Mouse (Mus musculus) cerebellum, adult 8-10 months (tissue): ENCODE measurements around the gene Siva1.
A peak's percentile ranks its signal among the peaks of the same experiment; 100 is the strongest.

Source experiments
- DNase-seq: peaks from one replicate; pipeline ENCODE4 v3.0.0; 2022

The Siva1 gene

DNA sequence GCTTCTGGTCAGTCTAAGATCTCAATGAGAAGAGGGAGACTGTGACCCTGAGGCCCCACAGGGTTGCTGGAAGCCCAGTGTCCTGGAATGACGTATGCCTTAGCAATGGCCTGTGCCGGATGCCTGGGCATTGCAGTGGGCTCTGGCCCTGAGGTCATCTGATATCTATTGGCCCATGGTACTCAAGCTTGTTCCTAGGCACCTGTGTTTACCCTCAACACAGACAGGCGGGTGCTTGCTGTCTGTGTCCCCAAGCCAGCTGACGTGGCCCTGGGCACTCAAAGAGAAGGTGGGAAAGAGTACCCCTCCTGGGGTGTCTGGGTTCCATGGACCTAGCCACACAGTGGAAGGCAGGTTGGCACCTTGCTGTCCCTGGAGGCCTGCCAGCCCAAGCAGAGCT is 18.8 kb upstream of the Siva1 start:
- no peak for DNase-seq

DNA sequence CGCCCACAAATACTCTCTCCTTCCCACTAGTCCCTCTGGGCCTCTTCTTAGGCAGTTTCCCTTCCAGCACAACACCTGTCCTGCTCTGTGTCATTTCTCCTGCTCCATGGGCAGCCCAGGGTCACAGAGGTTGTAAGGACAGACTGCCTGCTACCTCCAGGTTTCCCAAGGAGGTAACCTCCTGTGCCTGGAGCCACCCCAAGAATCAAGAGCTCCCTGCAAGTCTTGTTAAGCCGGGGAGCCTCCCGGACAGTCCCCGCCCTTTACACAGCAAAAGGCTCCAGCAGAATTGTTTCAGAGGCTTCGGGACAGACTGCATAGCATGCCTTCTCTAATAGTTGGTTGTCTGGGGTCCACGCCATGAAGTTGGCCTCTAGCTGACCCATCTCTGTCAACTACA is 18.0 kb upstream of the Siva1 start:
- DNase-seq: no peak

DNA sequence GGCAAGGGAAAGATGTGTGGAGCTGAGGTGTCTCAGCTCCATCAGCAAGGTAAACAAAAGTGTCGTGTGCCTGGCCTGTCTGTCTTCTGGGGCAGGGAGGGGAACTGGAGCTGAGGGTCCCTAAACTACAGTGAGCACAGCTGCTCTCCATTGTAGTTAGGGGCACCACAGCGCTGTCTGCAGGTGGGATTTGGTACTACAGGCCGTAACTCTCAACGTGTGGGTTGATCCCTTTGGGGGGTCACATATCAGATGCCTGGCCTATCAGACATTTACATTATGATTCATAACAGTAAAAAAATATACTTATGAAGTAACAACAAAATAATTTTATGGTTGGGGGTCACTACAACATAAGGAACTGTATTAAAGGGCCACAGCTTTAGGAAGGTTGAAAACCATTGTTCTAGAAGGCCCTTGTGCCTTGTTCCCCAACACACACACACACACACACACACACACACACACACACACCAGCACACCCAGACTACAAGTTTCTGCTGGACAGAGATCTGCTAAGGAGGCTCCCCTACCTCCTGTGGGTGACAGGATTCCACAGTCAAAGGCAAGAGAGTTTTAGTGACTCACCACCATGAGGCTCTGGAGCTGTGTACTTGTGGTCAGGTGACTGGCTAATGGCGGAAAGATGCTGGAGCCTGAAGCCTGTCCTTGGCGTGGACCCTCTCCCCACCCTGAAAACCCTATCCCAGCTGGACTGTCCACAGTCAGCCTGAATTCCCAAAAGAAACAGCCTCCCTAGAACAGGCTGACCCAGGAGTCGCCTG is 17.2 kb upstream of the Siva1 start:
- DNase-seq: no peak

DNA sequence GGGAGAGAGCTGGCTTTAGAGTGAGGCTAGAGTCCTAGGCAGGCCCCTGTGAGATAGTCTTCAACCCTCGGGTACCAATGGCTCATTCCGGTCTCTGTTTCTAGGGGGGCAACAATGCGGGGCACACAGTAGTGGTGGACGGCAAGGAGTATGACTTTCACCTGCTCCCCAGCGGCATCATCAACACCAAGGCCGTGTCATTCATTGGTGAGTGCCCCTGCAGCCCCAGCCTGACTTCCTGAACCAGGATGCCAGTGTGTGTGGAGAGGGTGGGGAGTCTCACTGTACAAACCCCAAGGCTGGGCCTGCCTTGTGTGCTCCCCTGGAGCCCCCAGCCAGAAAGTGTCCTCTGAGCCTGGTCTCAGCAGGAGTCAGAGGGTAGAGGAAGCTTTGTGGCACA is 16.3 kb upstream of the Siva1 start:
- no peak for DNase-seq

DNA sequence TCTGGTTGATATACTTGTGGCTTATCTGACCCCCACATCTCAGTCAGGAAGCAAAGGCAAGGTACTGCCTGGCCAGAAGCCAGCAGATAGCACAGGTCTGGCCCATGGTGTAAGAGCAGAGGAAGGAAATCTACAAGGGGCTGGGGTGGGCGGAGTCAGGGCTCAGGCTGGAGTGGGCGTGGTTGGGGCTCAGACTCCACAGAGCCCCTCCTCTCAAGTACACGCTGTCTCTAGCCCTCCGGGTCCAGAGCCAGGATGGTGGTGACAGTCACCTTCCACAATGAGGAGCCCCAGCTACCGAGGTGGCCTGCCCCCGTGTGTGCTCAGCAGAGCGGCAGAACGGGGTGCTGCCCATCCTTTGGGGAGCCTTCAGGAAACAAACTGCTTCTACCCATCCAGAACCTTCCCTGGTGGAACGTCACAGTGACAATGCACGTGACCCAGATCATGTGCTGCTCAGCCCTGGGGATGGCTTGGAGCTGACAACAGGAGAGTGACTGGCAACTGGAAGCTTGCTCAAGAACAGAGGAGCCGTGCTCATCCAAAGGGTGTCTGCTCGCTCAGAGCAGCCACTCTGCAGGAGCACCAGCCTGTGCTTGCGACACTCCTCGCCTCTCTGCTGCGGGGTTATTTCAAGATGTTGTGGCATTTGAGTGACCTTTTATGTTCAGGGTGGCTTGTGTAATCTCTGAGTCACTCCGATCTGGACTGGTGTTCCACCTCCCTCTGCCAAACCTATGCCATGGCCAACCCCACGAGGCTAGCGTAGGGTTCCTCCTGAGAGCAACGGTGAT is 15.4 kb upstream of the Siva1 start:
- no peak for DNase-seq

DNA sequence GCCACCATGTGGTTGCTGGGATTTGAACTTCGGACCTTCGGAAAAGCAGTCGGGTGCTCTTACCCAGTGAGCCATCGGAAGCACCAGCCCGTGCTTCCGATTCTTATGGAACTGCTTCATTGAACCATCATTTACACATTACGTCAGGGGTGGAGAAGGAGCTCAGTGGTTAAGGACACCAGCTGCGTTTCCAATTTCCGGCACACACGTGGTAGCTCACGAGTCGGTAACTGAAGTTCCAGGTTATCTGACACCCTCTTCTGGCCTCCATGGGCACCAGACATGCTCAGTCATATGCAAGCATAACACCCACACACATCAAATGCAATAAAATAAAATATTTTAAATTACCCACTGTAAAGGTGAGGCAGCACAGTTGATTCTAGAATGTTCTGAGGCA is 14.4 kb upstream of the Siva1 start:
- DNase-seq: no peak

DNA sequence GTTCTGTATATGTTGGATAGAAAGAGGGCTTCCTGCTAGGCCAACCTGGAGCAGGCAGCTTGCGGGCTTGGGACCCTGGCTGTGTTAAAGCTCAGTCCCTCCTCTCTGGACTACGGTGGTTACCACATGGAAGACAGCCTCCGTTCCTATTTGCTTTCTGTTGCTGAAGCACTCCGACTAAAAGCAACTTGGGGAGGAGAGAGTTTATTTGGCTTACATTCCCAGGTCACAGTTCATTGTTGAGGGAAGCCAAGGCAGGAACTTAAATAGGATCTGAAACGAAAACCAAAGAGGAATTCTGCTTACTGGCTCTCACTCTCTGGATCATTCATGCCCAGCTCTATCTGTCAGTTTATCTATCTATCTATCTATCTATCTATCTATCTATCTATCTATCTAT is 13.7 kb upstream of the Siva1 start:
- no peak for DNase-seq

DNA sequence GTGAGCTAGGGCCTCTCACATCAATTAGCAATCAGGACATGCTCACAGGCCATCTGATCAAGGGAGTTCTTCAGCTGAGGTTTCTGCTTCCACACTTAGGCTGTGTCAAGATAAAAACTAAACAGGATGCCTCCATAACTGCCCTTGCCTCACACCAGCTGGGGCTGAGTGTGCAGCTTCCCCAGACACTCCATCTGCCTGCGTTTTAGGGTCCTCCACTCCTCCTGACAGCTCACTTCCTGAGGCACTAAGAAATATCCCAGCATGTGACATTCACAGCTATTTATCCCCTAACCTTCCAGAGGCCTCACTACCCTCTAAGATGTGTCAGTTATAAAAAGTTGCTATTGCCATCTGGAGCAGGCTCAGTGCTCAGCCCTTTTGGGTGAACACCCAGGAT is 13.0 kb upstream of the Siva1 start:
- DNase-seq: no peak

DNA sequence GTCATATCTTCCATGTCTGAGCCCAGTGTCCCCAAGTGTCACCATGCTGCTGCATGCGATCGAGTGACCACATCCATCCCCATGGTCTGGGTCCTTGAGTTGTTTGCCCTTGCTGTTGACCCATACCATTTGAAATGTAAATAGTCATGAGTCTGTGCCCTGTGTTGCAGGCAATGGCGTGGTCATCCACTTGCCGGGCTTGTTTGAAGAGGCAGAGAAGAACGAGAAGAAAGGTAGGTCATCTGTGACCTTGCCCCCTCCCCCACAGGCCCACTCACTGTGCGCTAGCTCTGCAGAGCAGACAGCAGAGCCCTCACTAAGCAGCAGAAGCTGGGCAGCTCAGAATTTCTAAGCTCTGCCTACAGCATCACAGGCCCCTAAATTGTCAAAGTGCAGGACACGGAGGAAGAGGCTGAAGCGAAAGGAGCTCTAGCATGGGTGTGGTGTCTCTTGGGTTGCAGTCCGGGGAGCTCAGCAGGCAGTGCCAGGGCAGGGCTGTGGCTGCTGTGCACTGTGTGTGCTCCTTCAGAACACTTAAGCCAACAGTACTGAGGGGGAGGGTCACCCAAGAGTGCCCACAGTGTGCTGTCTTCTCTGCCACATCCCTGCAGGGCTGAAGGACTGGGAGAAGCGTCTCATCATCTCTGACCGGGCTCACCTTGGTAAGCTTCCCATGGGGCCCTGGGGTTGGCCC is 12.2 kb upstream of the Siva1 start:
- DNase-seq: no peak

DNA sequence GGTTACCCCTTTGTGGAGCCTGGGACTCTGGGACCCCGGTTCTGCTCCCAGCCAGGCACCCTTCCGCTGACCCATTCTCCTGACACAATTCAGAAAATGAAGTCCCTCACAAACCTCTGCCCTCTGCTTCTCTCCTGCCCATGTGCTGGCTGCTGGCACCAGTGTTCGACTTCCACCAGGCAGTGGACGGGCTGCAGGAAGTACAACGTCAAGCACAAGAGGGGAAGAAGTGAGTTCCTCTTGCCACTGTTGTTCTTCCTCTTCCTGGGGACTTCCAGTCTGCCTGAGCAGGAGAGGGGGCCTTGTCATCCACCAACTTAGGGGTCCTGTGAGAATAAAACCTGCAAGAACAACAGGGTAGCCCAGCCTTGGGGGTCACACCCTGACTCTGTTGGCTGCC is 11.6 kb upstream of the Siva1 start:
- no peak for DNase-seq

DNA sequence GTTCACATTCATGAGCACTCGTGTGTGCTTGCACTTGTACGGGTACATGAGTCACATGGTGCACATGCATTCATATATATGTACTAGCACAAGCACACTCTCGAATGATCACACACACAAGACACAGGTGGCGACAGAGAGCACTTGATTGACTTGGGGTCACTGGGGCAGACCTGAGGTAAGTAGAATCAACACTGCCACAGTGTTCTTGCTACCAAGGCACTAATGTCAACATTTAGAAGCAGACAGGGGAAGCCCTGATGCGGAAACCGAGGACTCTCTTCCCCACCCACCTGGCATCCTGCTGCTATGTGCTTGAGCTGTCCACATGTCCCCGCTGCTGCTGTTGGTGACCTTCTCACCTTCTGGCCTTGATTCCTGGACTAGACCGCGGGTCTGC is 10.8 kb upstream of the Siva1 start:
- no peak for DNase-seq

DNA sequence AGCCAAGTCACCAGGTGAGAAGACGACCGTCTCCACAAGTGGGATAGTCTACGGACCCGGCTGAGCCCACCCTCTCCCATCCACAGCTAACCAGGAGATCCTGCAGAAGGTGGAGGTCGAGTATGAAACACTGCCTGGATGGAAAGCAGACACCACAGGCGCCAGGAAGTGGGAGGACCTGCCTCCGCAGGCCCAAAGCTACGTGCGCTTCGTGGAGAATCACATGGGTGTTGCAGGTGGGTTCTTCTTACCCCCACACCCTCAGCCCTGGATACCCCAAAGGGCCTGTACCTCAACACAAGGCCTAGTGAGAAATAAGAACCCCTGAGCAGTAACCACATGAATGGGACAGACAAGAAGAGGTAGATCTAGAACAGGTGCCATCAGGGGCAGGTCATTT is 5.0 kb upstream of the Siva1 start:
- DNase-seq: no peak

DNA sequence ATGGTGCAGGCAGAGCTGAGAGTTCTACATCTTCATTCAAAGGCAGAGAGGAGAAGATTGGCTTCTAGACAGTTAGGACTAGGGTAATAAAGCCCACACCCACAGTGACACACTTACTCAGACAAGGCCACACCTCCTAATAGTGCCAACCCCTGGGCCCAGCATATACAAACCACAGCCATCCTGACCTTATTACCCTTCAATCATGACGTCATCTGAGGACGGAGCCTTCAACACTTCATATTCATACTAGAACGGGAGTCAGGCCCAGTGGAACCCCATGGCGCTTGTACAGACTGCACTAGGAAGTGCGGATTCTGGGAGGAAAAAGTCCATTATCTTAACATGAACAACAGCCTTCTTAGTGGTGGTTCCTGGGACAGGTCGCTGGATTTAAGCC is 1.4 kb upstream of the Siva1 start:
- no peak for DNase-seq

DNA sequence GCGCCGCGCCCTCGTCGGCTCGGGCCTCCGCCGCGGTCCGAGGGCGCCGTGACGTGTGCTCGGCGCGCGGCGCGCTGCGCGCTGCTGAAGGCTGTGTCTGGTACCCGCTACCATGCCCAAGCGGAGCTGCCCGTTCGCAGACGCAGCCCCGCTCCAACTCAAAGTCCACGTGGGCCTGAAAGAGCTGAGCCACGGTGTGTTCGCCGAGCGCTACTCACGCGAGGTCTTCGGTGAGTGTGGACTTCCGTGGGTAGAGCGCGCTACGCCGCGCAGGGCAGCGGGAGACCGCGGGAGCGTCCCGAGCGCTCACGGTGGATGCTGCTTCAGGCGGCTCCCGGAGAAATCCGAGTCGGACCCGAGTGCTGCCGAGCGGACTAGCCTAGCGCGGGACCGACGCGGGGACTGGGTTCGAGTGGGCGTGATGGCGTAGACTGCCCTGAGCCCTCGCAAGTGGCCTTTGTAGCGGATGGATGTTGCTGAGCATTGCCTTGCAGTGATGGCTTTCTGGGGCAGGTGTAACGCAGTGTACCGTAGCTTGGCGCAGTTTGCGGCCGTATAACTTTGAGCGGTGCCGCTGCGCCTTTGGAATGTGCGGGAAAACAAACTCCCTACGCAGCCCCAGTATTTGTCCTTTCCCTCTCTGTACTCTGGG is 502 bp downstream of the Siva1 start:
- no peak for DNase-seq

DNA sequence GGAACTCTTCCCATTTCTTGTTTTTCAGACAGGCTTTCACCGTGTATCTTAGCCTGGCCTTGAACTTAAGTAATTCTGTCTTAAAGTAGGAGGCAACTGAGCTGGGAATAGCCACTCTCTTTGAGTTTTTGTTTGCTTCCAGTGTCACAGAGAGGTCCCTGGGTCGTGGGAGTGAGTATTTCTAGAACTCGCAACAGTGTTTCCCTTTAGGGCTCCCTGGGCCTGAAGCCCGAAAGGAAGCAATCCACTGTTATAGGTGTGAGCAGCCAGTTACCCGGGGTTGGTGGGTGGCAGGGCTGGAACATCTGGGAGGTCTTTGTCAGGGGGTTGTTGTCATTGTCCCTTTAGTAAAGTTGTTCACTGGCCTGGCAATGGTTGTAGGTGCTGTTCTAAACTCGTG is 1.7 kb downstream of the Siva1 start:
- DNase-seq: no peak

DNA sequence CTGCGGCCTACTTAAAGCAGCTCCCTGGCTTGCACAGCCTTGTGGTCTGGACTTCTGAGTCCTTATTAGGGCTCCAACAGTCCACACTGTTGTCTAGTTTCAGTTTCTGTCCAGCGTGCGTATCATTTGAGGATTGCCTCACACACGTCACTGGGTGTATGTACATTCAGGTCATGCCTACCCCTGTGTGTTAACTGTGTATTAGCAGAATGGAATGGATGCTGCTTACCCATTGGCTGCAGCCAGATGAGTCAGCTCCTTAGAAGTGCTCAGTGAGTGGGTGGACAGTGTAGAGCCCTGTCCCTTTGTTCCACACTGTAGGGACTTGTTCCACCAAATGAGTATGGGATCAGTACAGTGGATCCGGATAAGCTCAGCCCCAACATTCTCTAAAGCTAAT is 3.6 kb downstream of the Siva1 start:
- no peak for DNase-seq

DNA sequence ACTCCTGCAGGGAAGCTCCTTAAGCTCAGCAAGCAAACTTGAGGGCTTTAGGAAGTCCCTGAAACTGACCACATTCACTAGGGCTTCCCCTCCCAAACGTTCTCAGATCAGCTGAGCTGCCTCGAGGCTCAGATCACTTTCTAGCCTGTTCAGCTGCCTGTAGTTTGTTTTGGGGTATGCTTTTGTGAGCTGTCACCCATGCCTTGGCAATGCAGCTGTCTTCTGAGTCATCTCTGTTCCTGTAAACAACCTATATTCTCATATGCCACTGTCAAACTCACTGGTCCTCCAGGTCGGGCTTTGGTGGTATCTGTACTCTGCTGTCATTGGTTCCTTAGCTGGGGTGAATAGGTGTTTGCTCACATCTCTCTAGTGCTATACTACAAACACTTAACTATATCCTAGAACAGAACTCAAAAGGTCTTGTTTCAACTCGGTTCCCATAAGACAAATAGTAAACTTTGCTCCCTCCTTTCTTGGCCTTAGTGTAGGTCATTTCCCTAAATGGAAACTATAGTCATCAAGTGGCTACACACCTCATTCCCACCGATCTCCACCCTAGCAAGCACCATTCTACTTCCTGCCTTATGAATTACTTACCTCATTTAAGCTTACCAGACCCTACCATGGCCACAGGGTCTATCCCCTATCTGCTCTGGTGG is 7.4 kb downstream of the Siva1 start:
- DNase-seq: no peak

DNA sequence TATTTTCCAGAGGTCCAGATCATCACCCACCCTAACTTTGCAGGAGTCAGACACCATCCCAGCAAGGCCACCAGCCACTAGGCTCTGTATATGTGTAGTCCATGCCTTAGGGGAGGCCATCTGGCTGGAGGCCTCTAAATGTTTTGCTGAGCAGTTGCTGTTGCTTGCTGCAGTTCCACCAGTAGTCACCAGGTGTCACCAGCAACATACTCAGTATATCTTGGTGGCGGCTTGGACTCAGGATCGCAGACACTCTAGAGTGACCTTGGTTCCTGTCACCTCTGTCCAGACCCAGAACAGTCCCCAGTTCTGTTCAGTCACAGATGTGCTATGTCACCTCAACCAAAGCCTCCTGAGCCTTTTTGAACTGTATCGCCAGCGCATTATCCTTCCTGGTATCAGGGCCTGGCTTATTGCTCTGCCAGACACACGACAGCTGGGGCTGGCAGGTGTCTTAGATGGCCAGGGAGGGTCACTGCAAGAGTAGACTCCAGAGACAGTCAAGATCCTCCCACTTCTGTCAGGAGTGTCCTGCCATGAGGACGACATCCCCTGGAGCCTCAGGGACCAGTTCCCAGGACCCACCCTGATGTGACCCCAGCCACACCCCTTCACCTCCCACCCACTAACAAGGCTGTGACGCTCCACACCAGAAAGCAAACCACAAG is 8.8 kb downstream of the Siva1 start:
- DNase-seq: peak; percentile 91

DNA sequence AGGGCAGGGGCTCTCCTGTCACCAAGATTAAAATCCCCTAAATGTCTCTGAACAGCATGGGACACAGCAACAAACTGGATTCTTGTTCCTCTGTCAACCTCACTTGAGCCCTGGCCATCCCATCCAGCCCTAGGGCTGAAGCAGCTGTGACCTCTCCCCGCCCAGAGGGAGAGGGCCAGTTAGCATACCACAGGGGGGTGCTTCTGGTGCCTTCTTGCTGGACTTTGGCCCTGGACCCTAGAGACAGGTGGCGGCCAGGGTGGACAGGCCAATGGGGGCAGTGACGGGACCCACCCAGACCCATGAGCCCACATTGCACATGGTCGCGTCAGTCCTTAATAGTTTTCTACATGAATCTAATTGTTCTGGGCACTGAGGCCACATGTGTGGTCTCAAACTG is 9.6 kb downstream of the Siva1 start:
- no peak for DNase-seq

DNA sequence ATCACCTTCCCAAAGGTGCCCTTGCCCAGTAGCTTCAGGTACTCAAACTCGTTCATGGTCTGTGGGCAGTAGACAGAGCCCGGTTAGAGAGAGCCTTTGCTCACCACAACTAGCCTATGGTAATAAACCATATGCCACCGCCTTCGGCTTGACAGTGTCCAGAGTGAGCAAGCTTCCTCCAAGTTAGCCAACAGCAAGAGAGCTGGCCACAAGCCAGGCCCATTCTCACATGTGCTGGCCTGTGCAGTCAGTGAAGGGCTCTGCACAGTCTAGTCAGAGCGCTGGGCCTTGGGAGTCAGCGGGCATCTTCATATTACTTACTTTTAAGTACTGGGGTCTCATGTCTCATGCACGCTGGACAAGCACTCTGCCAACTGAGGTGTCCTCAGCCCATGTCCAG is 14.1 kb downstream of the Siva1 start:
- DNase-seq: peak; percentile 68

DNA sequence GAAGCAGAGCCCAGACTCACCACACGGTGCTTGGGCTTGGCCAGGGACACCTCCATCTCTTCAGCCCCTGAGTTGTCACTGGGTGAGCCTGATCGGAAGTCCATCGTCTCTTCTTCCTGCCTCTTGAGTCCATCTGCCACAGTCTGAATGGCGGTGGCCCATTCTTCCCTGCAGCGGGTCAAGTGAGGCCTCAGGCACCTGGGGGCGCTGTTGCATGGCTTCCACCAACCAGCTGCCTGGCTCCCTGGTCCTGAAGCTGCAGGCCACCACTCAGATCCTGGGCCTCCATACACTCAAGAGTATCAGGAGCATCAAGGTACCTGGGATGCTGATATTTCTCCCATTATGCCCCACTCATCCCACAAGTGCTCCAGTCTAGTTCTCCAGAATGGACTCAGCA is 14.6 kb downstream of the Siva1 start:
- DNase-seq: peak; percentile 75

DNA sequence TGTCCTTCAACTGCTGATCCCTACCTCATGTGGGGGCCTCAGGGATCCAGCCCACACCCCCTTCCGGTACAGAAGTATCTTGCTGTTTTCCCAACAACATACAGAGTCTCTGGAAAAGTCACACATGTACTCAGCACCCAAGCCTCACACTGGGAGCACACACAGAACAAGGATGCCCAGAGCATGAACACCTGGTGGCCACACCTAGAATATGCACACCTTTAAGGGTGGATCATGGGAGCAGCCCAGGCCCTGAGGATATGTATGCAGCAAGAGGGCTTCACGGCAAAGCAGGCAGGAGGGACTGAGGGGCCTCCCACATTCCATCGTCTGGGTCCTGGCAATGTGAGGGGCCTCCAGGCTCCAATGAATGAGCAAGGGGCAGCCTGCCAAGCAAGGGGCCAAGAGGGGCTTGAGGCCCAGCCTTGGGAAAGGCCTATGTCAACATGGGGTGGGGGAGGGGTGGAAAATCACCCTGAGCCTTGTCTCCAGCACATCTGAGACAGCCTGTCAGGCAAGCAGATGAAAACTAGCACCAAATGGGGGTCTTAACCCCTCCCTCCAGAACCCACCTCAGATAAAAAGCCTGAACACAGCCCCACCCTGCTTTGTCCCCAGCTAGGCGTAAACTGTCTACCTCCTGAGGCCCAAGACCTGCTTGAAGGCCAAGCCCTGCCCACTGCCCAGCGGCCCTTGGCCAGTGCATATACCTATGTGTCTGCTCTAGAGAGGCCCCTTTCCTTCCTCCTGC is 16.3 kb downstream of the Siva1 start:
- DNase-seq: no peak
